Mouse (Mus musculus): ENCODE measurements at regions not wholly inside any gene's neighbourhood (a gene's known extent, or its start where the extent isn't known, plus 50 kb on each side); places are given as distances from the start of the nearest gene placed in this dataset.
A peak's percentile ranks its signal among the peaks of the same experiment; 100 is the strongest.

- no peak for DNase-seq (ENCODE audit: extremely low read depth, insufficient read length, low spot score)
Observed at GRCm38 (mm10) chr14:68022925-68023324, 1271.2 kb downstream of the Synb start.

GRCm38 (mm10) chr14:68021240-68021639 is 1272.9 kb downstream of the Synb start:
- no peak for DNase-seq (ENCODE audit: extremely low read depth, insufficient read length, low spot score)

GRCm38 (mm10) chr14:68020769-68021168 is 1273.3 kb downstream of the Synb start:
- no peak for DNase-seq (ENCODE audit: extremely low read depth, insufficient read length, low spot score)

GRCm38 (mm10) chr14:68018686-68019085 is 1275.4 kb downstream of the Synb start:
- no peak for DNase-seq (ENCODE audit: extremely low read depth, insufficient read length, low spot score)

GRCm38 (mm10) chr14:67996790-67997417 is 1297.2 kb downstream of the Synb start:
- no peak for DNase-seq (ENCODE audit: extremely low read depth, insufficient read length, low spot score)

GRCm38 (mm10) chr14:67993611-67994051 is 1300.5 kb downstream of the Synb start:
- DNase-seq (ENCODE audit: extremely low read depth, insufficient read length, low spot score): no peak

GRCm38 (mm10) chr14:67993142-67993541 is 1301.0 kb downstream of the Synb start:
- peak; percentile 3 for DNase-seq (ENCODE audit: extremely low read depth, insufficient read length, low spot score)

GRCm38 (mm10) chr14:67992088-67992487 is 1302.0 kb downstream of the Synb start:
- DNase-seq (ENCODE audit: extremely low read depth, insufficient read length, low spot score): no peak

- DNase-seq (ENCODE audit: extremely low read depth, insufficient read length, low spot score): no peak
Observed at GRCm38 (mm10) chr14:67990271-67990670, 1303.8 kb downstream of the Synb start.
